Mouse (Mus musculus) adrenal gland, postnatal 10 days (tissue): Measurements from ENCODE around the gene Themis3. TPM values are rescaled to one million over a fixed set of nuclear protein-coding genes. Genes with fewer than 3 reads are reported as not detected.
"Not testable (repeated sequence)": the region's sequence is repeated elsewhere in the genome, so short reads cannot be mapped to it uniquely, and the experiment has no call there.

Experiments
- DNase-seq: peaks from one replicate; pipeline ENCODE4 v3.0.0; 2021; ENCODE audit warnings: mixed read lengths
- total RNA-seq, 2 experiments: library from RNA; stranded (reverse); gene quantifications; 2 replicates each; pipeline ENCODE4 v1.2.3; 2021

Gene Themis3
- total RNA-seq, 2 experiments from 2014 or later: 0.09 to 0.15 TPM

GRCm38 (mm10) chr17:66558404-66559317 is 35.8 kb downstream of the Themis3 start:
- DNase-seq: no peak

- DNase-seq: no peak
These were observed 41.7 kb downstream of the Themis3 start for GRCm38 (mm10) chr17:66552690-66553089.

- DNase-seq: no peak
These were observed 43.9 kb downstream of the Themis3 start for GRCm38 (mm10) chr17:66550486-66550885.

GRCm38 (mm10) chr17:66532285-66532684 is 62.1 kb downstream of the Themis3 start:
- no peak for DNase-seq

DNA sequence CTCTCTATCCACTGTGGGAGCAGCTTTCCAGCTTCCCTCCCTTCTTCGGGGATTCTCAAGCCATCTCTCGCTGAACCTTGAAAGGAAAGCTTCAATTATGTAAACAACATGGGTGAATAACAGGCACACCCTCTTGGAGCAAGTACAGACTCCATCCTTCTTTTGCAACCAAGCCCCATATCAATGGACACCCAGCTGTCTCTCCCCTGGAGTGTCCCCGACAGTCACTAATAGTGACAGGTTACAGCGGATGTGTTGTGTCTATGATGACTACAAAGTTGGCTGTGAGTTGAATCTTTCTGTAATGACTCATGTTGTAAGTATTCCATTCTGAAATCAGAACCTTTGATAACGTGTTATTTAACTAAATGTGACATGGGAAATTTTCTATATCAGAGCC is 71.0 kb downstream of the Themis3 start:
- no peak for DNase-seq

GRCm38 (mm10) chr17:66522631-66523030 is 71.8 kb downstream of the Themis3 start:
- DNase-seq: not testable (repeated sequence)

DNA sequence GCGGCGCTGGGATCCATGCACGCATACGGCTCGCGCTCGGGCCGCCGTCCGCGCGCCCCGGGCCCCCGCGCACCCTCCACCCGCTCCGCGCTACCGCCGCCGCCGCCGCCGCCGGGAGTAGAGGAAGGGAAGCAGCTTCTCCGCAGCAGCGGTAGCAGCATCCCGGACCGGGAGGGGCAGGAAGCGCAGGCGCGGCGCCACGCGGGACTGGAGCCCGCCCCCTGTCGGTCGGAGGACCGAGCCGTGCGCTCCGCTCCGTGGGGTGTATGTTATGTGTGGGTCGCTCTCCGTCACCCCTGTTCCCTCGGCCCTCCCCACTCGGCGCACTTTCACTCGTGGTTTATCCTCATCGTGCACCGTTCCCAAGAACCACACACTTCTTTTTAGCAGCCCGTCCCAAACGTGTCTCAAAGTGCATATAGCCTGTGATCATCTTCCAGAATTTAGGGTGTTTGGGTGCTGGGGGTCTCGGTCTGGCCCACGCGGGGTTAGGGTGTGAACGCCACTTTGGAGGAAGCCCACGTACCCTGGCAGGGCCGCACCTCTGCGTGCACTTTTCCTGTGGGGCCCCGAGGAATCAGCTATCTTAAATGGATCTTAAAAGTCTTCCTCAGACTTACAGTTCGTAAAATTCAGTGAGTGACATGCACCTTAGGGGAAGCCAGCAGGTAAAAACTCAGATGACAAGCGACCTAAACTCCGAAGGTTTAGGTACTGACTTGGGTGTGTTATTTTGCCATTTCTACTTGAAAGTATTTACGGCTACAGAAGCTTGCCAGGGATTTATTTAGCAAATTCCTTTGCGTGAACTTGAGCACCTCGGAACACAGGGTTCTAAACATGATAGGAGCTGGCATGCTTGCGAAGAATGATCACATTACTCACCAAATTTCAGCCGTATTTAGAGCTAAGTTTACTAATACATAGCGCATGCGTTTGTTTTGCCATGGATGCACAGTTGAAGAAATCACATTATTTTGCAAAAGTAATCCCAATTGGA is 74.6 kb downstream of the Themis3 start, which contains the start of gene Rab12:
Gene Rab12, minus strand, starts transcription at position 176 of the 1,000 bp plus-strand sequence.
- peak; percentile 95 for DNase-seq

- DNase-seq: peak; percentile 65
These were observed 75.4 kb downstream of the Themis3 start for GRCm38 (mm10) chr17:66518877-66519553.

GRCm38 (mm10) chr17:66516953-66517352 is 77.5 kb downstream of the Themis3 start:
- DNase-seq: no peak

GRCm38 (mm10) chr17:66514288-66514995 is 80.0 kb downstream of the Themis3 start:
- DNase-seq: no peak

- DNase-seq: no peak
These were observed 82.0 kb downstream of the Themis3 start for GRCm38 (mm10) chr17:66512202-66512956.

- peak; percentile 86 for DNase-seq
These were observed 84.2 kb downstream of the Themis3 start for GRCm38 (mm10) chr17:66510221-66510683.

- peak; percentile 28 for DNase-seq
These were observed 87.1 kb downstream of the Themis3 start for GRCm38 (mm10) chr17:66507049-66507954.

DNA sequence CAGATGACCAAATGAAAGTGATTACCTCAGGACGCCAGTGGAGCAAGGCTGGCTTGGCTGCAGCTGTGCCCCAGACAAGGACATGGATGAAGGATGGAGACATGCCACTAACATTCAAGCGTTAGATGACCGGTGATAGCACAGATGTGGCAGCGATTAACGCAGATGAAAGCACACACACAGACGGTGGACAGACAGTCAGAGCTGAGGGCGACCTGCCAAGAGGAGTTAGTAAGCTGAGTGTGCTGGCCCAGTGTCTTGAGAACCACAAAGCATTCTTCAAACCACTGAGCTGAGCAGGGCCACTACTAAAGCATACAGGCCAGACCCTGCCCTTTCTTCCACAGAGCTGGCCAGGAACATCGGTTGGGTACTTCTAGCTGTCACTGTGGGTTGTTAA is 89.5 kb downstream of the Themis3 start:
- DNase-seq: peak; percentile 61

Other genes starting within 250 kb of the Themis3 start
- gene Mtcl1, start 144.9 kb downstream of the Themis3 start, total RNA-seq: 10 to 100 TPM in 1 of 2 experiments, 1 to 10 TPM in 1; 9.3 to 13.2 TPM
- gene Rab12, start 74.9 kb downstream of the Themis3 start, total RNA-seq: 100 to 1,000 TPM in 1 of 2 experiments, 10 to 100 TPM in 1; 90.9 to 113 TPM